Mouse (Mus musculus): Measurements from ENCODE around the gene Itsn1. TPM values are rescaled to one million over a fixed set of nuclear protein-coding genes. Genes with fewer than 3 reads are reported as not detected.

The Itsn1 gene
- polyA plus RNA-seq, 1 experiment from 2014 or later = 26.6 TPM

DNA sequence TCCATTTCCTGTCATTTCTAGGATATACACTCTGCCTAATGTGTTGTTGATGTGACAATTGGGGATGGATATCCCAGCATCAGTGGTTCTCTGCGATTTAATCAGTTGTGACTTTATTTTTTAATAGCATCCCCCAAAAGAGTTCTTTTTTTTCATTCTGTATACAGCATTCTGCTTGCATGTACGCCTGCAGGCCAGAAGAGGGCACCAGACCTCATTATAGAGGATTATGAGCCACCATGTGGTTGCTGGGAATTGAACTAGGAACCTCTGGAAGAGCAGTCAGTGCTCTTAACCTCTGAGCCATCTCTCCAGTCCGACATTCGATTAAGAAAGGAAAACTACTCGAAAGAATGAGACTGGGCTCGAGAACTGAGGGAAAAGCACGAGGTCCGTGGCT, 225.7 kb downstream of the Itsn1 start:
- Histone ChIP-seq H3K4me3 (ENCODE audit: low read depth, low read length) (no peak overlapping the region), H3K36me3 (ENCODE audit: control insufficient read depth, insufficient read depth, low read length) (no peaks in the 10 kb centered on the region), H3K27me3 (ENCODE audit: control insufficient read depth, insufficient read depth, low read length) (no peaks in the 10 kb centered on the region), H3K4me2 (no peak overlapping the region), H3K9me3 (replicated peaks; ENCODE audit: control insufficient read depth, low read length) (0 out of 2 replicates have a peak, but pooled peaks cover 3% of the 10 kb centered on the region), H3K27ac (ENCODE audit: low read depth, low read length) (no peak overlapping the region), H3K9ac (ENCODE audit: low read depth, low read length) (no peak overlapping the region), H3K4me1 (ENCODE audit: control insufficient read depth, insufficient read depth, low read length) (no peaks in the 10 kb centered on the region)
- WGBS (ENCODE audit: insufficient replicate concordance) = 80% methylated on average over 8 of the region's 8 CpGs
- no peak for ATAC-seq (replicated peaks; ENCODE audit: insufficient number of reproducible peaks, low FRiP score, low TSS enrichment)

DNA sequence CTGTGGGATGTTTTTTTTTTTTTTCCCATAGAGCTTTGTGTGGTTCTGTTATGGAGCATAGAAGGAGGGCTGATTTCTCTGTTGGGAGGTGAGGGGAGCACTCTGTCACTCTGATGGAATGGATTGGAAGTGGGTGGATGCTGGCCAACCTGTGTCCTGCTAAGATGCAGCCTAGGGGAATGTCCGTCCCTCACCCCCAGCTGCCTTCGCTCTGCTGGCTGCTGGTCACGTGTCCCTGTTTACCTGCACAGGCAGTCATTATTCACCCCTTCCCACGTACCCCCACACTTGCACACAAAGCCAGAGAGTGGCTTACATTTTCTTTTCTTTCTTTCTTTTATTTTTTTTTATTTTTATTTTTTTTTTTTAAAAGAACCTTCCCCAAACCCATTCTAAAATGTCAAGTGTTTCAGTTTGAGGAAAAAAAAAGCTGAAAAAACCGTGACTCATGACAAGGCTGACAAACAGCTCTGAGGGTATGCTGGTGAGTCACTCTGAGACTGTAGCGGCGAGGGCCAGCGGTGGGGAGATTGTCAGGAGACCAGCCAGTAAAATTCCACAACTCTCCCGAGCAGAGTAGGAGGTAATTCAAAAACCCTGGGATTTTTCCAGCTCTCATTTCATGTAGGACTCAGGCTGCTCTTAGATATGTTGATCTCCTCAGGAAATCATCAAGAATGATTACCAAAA, 233.3 kb downstream of the Itsn1 start:
- no peaks in the 10 kb centered on the region for H3K27me3 ChIP-seq (ENCODE audit: control insufficient read depth, insufficient read depth, low read length)
- no peaks in the 10 kb centered on the region for H3K36me3 ChIP-seq (ENCODE audit: control insufficient read depth, insufficient read depth, low read length)
- 17% methylated on average over 9 of the region's 9 CpGs for WGBS (ENCODE audit: insufficient replicate concordance)
- H3K4me1 ChIP-seq (ENCODE audit: control insufficient read depth, insufficient read depth, low read length) = no peaks in the 10 kb centered on the region
- H3K27ac ChIP-seq (ENCODE audit: low read depth, low read length) = no peak overlapping the region
- H3K9ac ChIP-seq (ENCODE audit: low read depth, low read length) = no peak overlapping the region
- no peak overlapping the region for H3K4me3 ChIP-seq (ENCODE audit: low read depth, low read length)
- no peak for ATAC-seq (replicated peaks; ENCODE audit: insufficient number of reproducible peaks, low FRiP score, low TSS enrichment)
- H3K4me2 ChIP-seq = peak overlapping the region; percentile 0; the same call in 1 of the 2 replicates
- H3K9me3 ChIP-seq (replicated peaks; ENCODE audit: control insufficient read depth, low read length) = 0 out of 2 replicates have a peak, but pooled peaks cover 5% of the 10 kb centered on the region

DNA sequence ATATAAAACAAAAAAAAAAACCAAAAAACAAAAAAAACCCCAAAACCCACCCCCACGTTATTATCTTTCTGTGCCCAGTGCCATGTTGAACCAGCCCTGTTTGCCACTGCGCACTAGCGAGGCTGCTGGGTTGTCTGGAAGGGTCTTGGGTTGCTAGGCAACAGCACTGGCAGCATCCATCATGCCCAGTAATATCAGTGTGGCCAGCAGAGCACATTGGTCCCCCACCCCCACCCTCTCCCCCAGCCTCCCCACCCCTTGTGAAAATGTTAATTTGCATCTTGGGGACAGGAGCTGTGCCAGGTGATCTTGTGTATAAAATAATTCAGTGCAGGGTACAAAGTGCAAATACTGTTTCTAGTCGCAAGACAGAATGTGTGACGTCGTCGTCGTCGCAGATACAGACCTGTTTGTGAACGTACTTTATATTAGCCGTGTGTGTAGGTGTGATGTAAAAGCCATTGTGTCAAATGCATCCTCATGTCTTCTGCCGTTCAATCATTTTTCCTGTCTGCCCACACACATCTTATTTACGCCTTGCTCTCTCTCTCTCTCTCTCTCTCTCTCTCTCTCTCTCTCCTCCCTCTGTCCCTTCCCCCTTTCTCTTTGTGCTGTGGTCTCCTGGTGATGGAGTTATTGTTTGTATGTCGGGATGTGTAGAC, 233.9 kb downstream of the Itsn1 start:
- no peak overlapping the region for H3K27ac ChIP-seq (ENCODE audit: low read depth, low read length)
- H3K9ac ChIP-seq (ENCODE audit: low read depth, low read length) = no peak overlapping the region
- no peaks in the 10 kb centered on the region for H3K27me3 ChIP-seq (ENCODE audit: control insufficient read depth, insufficient read depth, low read length)
- ATAC-seq (replicated peaks; ENCODE audit: insufficient number of reproducible peaks, low FRiP score, low TSS enrichment) = no peak
- H3K9me3 ChIP-seq (replicated peaks; ENCODE audit: control insufficient read depth, low read length) = 0 out of 2 replicates have a peak, but pooled peaks cover 5% of the 10 kb centered on the region
- 0 out of 2 replicates have a peak overlapping the region, but pooled peaks have one; percentile 0 for H3K4me2 ChIP-seq
- H3K4me1 ChIP-seq (ENCODE audit: control insufficient read depth, insufficient read depth, low read length) = no peaks in the 10 kb centered on the region
- H3K36me3 ChIP-seq (ENCODE audit: control insufficient read depth, insufficient read depth, low read length) = no peaks in the 10 kb centered on the region
- H3K4me3 ChIP-seq (ENCODE audit: low read depth, low read length) = no peak overlapping the region
- 62% methylated on average over 14 of the region's 14 CpGs for whole genome bisulfite sequencing (ENCODE audit: insufficient replicate concordance)

DNA sequence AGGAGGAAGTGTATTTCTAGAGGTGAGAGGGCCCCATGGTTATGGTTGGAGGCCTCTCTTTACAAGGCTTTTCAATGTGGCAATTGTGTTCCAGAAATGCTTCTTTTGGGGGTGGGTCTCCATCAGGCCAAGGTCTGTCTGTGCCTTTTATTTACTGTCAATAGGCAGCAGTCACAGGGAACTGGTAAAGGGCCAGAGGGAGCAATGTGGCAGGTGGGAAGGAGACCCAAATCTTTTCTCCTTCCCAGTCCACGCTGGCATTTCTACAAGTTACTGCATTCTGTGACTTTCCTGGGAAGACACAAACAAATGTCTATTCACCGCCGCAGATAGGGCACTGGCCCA, 234.4 kb downstream of the Itsn1 start:
- Histone ChIP-seq H3K36me3 (ENCODE audit: control insufficient read depth, insufficient read depth, low read length) (no peaks in the 10 kb centered on the region), H3K27me3 (ENCODE audit: control insufficient read depth, insufficient read depth, low read length) (no peaks in the 10 kb centered on the region), H3K27ac (ENCODE audit: low read depth, low read length) (no peak overlapping the region), H3K9me3 (replicated peaks; ENCODE audit: control insufficient read depth, low read length) (0 out of 2 replicates have a peak, but pooled peaks cover 3% of the 10 kb centered on the region), H3K4me3 (ENCODE audit: low read depth, low read length) (no peak overlapping the region), H3K9ac (ENCODE audit: low read depth, low read length) (no peak overlapping the region), H3K4me1 (ENCODE audit: control insufficient read depth, insufficient read depth, low read length) (no peaks in the 10 kb centered on the region), H3K4me2 (no peak overlapping the region)
- WGBS (ENCODE audit: insufficient replicate concordance) = 80% methylated on average over 3 of the region's 3 CpGs
- ATAC-seq (replicated peaks; ENCODE audit: insufficient number of reproducible peaks, low FRiP score, low TSS enrichment) = no peak

DNA sequence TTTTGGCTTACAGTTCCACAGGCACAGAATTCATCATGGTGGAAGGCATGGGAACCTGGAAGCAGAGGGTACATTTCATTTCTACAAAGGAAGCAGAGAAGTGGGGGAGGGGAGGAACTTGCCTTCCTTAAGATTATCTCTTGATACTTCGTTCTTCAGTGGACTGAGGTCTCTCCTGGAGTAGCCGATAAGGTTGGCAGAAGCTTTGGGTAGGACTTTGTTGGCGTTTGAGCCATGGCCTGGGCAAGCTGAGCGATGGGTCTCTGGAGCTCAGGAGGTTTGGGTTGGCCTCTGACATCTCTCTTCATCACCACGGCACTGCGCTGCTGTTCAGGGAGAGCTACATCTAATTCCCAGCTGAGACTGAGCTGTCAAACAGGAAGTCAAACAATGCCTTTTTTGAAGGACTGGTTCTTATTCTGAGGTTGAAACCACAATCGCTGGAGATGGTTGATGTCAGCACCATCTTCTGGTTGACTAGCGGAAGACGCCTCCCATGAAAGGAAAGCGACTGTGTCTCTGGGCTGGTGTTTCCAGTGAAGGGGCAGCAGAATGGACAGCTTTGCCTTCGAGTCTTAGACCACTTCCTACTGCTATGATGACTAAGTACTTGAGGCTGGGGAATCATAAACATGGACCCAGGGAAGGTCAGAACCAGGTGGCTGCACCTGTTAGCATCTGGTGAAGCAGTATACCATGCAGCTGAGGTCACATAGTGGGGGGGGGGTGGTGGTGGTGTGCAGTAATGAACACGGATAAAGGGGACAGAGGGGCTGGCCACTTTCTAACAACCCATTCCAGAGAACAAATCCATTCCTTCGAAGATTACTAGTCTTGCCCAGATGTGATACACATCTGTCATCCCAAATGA, 235.5 kb downstream of the Itsn1 start:
- WGBS (ENCODE audit: insufficient replicate concordance) = 69% methylated on average over 13 of the region's 13 CpGs
- no peak overlapping the region for H3K4me2 ChIP-seq
- H3K9me3 ChIP-seq (replicated peaks; ENCODE audit: control insufficient read depth, low read length) = 0 out of 2 replicates have a peak, but pooled peaks cover 2% of the 10 kb centered on the region
- H3K4me1 ChIP-seq (ENCODE audit: control insufficient read depth, insufficient read depth, low read length) = no peaks in the 10 kb centered on the region
- no peaks in the 10 kb centered on the region for H3K36me3 ChIP-seq (ENCODE audit: control insufficient read depth, insufficient read depth, low read length)
- no peaks in the 10 kb centered on the region for H3K27me3 ChIP-seq (ENCODE audit: control insufficient read depth, insufficient read depth, low read length)
- no peak overlapping the region for H3K9ac ChIP-seq (ENCODE audit: low read depth, low read length)
- H3K27ac ChIP-seq (ENCODE audit: low read depth, low read length) = no peak overlapping the region
- ATAC-seq (replicated peaks; ENCODE audit: insufficient number of reproducible peaks, low FRiP score, low TSS enrichment) = no peak
- H3K4me3 ChIP-seq (ENCODE audit: low read depth, low read length) = no peak overlapping the region

DNA sequence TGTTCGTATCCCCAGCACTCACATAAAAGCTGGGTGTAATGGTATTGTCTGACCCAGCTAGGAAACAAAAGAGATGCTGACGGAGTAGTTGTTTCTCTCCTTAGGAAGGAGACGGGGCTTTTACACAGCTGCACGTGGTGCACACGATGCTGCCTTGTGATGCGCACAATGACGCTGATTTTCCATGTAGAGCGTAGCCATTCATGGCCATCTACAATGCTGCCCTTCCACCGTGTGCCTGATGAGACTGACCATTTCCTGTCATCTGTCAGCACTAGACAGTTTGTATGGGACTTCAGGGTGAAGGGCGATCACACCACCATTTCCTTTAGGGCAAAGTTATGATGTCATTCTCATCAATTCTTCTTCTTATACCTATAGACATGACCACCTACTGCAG, 239.6 kb downstream of the Itsn1 start:
- Histone ChIP-seq H3K36me3 (ENCODE audit: control insufficient read depth, insufficient read depth, low read length) (no peaks in the 10 kb centered on the region), H3K4me3 (ENCODE audit: low read depth, low read length) (no peak overlapping the region), H3K27me3 (ENCODE audit: control insufficient read depth, insufficient read depth, low read length) (no peaks in the 10 kb centered on the region), H3K9ac (ENCODE audit: low read depth, low read length) (no peak overlapping the region), H3K4me1 (ENCODE audit: control insufficient read depth, insufficient read depth, low read length) (peaks cover 14% of the 10 kb centered on the region), H3K4me2 (no peak overlapping the region), H3K9me3 (replicated peaks; ENCODE audit: control insufficient read depth, low read length) (no peaks in the 10 kb centered on the region), H3K27ac (ENCODE audit: low read depth, low read length) (no peak overlapping the region)
- WGBS (ENCODE audit: insufficient replicate concordance) = 64% methylated on average over 10 of the region's 10 CpGs
- no peak for ATAC-seq (replicated peaks; ENCODE audit: insufficient number of reproducible peaks, low FRiP score, low TSS enrichment)

DNA sequence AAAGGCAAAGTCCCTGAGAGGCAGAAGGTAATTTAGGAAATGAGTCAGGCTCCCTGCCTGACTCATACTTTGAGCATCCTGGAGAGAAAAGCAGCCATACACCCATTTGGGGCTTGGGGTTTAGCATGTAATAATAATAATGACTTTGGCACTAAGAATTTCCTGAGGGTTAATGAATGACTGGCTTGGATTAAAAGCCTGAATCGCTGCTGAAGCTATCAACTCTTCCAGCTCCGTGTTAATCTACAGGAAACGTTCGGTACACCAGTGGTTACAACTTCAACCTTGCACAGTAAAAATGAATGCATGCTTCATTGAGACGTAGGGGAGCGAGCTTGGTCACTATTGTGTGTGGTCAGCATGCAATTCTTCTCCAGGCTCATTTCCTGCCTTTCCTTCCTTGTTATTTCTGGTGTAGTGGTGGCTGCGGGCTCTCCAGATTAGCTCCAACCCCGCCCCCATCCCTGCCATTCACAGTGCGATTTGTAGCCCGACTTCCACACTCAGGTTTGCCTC, 240.5 kb downstream of the Itsn1 start:
- no peaks in the 10 kb centered on the region for H3K36me3 ChIP-seq (ENCODE audit: control insufficient read depth, insufficient read depth, low read length)
- no peak overlapping the region for H3K4me3 ChIP-seq (ENCODE audit: low read depth, low read length)
- 0 out of 2 replicates have a peak overlapping the region, but pooled peaks have one; percentile 22 for H3K4me2 ChIP-seq
- 43% methylated on average over 10 of the region's 10 CpGs for WGBS (ENCODE audit: insufficient replicate concordance)
- no peaks in the 10 kb centered on the region for H3K9me3 ChIP-seq (replicated peaks; ENCODE audit: control insufficient read depth, low read length)
- H3K4me1 ChIP-seq (ENCODE audit: control insufficient read depth, insufficient read depth, low read length) = peaks cover 14% of the 10 kb centered on the region
- H3K9ac ChIP-seq (ENCODE audit: low read depth, low read length) = no peak overlapping the region
- no peaks in the 10 kb centered on the region for H3K27me3 ChIP-seq (ENCODE audit: control insufficient read depth, insufficient read depth, low read length)
- no peak for ATAC-seq (replicated peaks; ENCODE audit: insufficient number of reproducible peaks, low FRiP score, low TSS enrichment)
- peak overlapping the region; percentile 52; the same call in 1 of the 2 replicates for H3K27ac ChIP-seq (ENCODE audit: low read depth, low read length)
